Mouse (Mus musculus): ENCODE measurements at regions not wholly inside any gene's neighbourhood (a gene's known extent, or its start where the extent isn't known, plus 50 kb on each side); places are given as distances from the start of the nearest gene placed in this dataset.

GRCm38 (mm10) chr3:80422646-80423045, 380.0 kb downstream of the Gria2 start:
- H3K9ac ChIP-seq, result no peak overlapping the region
- no peaks in the 10 kb centered on the region for H3K4me1 ChIP-seq (ENCODE audit: insufficient read depth)
- DNase-seq, result no peak
- H3K9me3 ChIP-seq (ENCODE audit: low read depth, low read length), result no peaks in the 10 kb centered on the region
- no peak for ATAC-seq (ENCODE audit: insufficient read depth)
- no peaks in the 10 kb centered on the region for H3K27me3 ChIP-seq (ENCODE audit: insufficient read depth, low read length)
- no peak for TF ChIP-seq CTCF (IDR thresholded peaks at IDR 0.05; ENCODE audit: low read depth)
- no peak overlapping the region for H3K4me2 ChIP-seq
- no peak overlapping the region for H3K27ac ChIP-seq (ENCODE audit: low read depth)
- no peaks in the 10 kb centered on the region for H3K36me3 ChIP-seq (ENCODE audit: insufficient read depth)
- no peak overlapping the region for H3K4me3 ChIP-seq (ENCODE audit: low read depth, low read length)
- 78% methylated on average over 4 of the region's 4 CpGs for WGBS

Measured in lung, embryonic 14.5 days (tissue).